Mouse (Mus musculus): ENCODE measurements around the gene Mettl24. TPM values are rescaled to one million over a fixed set of nuclear protein-coding genes. Genes with fewer than 3 reads are reported as not detected.
"Not testable (repeated sequence)": the region's sequence is repeated elsewhere in the genome, so short reads cannot be mapped to it uniquely, and the experiment has no call there.

Gene Mettl24
- polyA plus RNA-seq, 1 experiment = not detected

DNA sequence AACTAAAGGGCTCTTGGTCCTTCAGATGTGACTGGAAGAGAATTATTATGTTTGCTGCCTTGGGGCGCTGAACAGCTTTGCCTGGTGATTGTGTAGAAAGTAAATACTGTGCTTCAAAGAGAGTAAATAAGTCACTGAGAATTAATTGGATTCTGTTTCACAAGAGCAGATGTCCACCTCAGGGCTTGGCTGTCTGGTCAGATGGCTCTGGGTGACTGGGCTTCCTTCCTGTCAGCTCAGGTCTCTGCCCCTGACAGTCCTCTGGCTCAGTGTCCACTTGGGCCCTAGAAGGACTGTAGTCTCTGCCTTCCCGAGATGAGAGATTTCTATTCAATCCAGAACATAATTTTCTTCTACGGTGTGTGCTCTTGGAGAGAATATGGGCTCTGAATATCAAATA lies 70.0 kb downstream of the Mettl24 start:
- Histone ChIP-seq H3K4me1 (ENCODE audit: control insufficient read depth, insufficient read depth, low read length) (no peaks in the 10 kb centered on the region), H3K27ac (ENCODE audit: control insufficient read depth, insufficient read depth, low read depth, low read length, poor library complexity) (no peak overlapping the region), H3K4me3 (replicated peaks; ENCODE audit: control insufficient read depth, low read depth, low read length) (no peak overlapping the region)
- TF ChIP-seq CTCF (IDR thresholded peaks at IDR 0.05; ENCODE audit: control insufficient read depth, insufficient read depth, low read length) = no peak
- no peak for TF ChIP-seq POLR2A (IDR thresholded peaks at IDR 0.05; ENCODE audit: borderline replicate concordance, control insufficient read depth, low read depth, low read length)
- WGBS = 79% methylated on average over 3 of the region's 3 CpGs

- H3K4me1 ChIP-seq (ENCODE audit: control insufficient read depth, insufficient read depth, low read length) = no peaks in the 10 kb centered on the region
- 75% methylated on average over 11 of the region's 11 CpGs for WGBS
- no peak overlapping the region for H3K4me3 ChIP-seq (replicated peaks; ENCODE audit: control insufficient read depth, low read depth, low read length)
- TF ChIP-seq CTCF (IDR thresholded peaks at IDR 0.05; ENCODE audit: control insufficient read depth, insufficient read depth, low read length) = no peak
- TF ChIP-seq POLR2A (IDR thresholded peaks at IDR 0.05; ENCODE audit: borderline replicate concordance, control insufficient read depth, low read depth, low read length) = no peak
- H3K27ac ChIP-seq (ENCODE audit: control insufficient read depth, insufficient read depth, low read depth, low read length, poor library complexity) = no peak overlapping the region
Measured at GRCm38 (mm10) chr10:40758171-40759010, 75.3 kb downstream of the Mettl24 start.

DNA sequence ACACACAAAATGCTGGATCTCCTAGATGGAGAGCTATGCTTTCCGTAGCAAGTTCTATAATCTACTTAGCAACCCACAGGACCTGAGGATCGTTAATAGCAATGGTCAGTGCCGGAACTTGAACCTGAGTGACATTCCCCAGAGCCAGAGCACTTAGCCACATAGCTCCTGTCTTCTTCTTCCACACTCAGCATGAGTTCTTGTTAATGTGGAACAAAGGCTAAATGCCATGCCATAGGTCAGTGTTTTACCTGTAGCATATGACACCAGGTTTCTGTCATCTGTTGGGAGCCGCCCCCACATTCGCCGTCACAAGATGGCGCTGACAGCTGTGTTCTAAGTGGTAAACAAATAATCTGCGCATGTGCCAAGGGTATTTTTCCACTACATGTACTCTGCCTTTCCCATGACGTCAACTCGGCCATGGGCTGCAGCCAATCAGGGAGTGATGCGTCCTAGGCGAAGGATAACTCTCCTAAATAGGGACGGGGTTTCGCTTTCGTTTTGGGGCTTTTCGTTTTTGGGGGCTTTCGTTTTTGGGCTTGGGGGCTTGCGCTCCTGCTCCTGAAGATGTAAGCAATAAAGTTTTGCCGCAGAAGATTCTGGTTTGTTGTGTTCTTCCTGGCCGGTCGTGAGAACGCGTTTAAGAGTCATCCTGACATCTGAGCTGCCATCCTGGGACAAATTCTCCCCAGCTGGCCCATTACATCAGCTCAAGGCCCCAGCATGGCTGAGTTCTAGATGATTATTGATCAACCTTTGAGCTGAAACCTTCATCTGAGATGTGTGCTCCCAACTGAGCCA lies 76.5 kb downstream of the Mettl24 start:
- not testable (repeated sequence) for H3K4me3 ChIP-seq (replicated peaks; ENCODE audit: control insufficient read depth, low read depth, low read length); H3K27ac ChIP-seq (ENCODE audit: control insufficient read depth, insufficient read depth, low read depth, low read length, poor library complexity); H3K4me1 ChIP-seq (ENCODE audit: control insufficient read depth, insufficient read depth, low read length)
- WGBS = 86% methylated on average over 23 of the region's 23 CpGs

DNA sequence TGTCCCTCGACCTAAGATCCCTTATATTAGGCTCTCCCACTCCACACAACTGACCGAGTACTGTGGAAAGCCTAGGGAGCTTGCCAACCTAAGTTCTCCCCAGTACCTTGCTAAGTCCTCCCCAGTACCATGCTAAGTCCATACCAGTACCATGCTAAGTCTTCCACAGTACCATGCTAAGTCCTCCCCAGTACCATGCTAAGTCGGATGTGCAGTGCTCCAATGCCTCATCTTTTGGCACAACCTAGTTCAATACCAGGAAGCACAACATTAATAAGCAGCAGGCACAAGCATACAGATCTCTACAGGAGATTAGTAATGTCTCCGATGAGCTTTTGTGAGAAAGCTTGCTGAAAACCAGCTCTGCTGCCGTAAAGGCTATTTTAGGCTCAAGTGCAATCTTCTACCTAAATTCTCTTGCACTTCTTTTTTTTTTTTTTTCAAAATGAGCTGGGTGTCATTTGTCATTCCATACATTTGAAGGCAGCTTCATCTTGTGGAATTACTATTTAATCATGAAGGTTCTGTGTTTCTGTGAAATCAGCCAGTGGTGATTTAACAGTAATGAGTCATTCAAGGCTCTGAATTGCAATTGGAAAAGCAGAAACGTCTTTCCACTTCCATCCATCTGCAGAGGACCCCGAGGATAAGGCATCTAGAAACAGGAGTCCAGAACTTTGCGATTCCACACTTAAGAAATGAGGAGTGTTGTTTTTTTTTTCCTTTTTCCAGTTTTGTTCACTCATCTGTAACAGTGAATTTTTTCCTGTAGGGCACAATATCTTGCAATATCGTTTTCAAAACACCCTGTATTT lies 77.3 kb downstream of the Mettl24 start:
- no peak overlapping the region for H3K4me3 ChIP-seq (replicated peaks; ENCODE audit: control insufficient read depth, low read depth, low read length)
- TF ChIP-seq CTCF (IDR thresholded peaks at IDR 0.05; ENCODE audit: control insufficient read depth, insufficient read depth, low read length) (no peak), POLR2A (IDR thresholded peaks at IDR 0.05; ENCODE audit: borderline replicate concordance, control insufficient read depth, low read depth, low read length) (no peak)
- no peaks in the 10 kb centered on the region for H3K4me1 ChIP-seq (ENCODE audit: control insufficient read depth, insufficient read depth, low read length)
- no peak overlapping the region for H3K27ac ChIP-seq (ENCODE audit: control insufficient read depth, insufficient read depth, low read depth, low read length, poor library complexity)
- WGBS = 72% methylated on average over 9 of the region's 9 CpGs

DNA sequence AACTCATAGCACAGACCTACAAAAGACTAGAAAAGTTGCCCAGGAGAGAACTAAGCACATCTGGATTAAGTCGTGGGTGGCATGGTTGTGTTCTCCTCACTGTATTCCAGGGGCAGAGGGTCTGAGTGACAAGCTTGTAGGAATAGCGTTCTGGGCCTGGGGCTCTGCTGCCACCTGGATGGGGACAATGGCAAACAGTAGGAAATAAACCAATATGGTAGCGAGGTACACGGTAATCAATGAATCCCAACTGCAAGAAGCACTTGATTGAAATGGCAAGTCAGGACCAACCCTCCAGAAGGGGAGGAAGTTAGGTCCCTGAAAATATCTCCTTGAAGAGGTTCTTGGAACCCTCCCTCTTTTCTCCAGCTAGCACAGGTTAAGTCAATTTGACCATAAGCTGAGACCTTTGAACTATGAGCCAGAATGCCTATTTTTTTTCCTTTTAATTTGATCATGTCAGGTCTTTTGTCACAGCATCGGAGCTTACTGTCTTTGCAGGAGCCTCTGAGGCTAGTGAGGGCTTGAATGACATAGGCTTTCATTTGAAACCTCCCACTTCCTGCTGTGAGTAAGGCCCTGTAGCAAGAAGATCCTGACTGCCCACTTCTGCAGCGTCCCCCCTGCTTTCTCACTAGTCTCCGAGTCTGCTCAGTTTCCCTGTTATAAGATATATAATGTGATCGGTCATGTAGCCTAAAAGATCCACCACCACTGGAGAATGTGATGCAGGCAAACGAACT lies 78.1 kb downstream of the Mettl24 start:
- Histone ChIP-seq H3K4me3 (replicated peaks; ENCODE audit: control insufficient read depth, low read depth, low read length) (no peak overlapping the region), H3K27ac (ENCODE audit: control insufficient read depth, insufficient read depth, low read depth, low read length, poor library complexity) (no peak overlapping the region), H3K4me1 (ENCODE audit: control insufficient read depth, insufficient read depth, low read length) (no peaks in the 10 kb centered on the region)
- TF ChIP-seq CTCF (IDR thresholded peaks at IDR 0.05; ENCODE audit: control insufficient read depth, insufficient read depth, low read length) = no peak
- TF ChIP-seq POLR2A (IDR thresholded peaks at IDR 0.05; ENCODE audit: borderline replicate concordance, control insufficient read depth, low read depth, low read length) = no peak
- WGBS = 64% methylated on average over 9 of the region's 9 CpGs

GRCm38 (mm10) chr10:40762624-40763023 lies 79.5 kb downstream of the Mettl24 start:
- no peak overlapping the region for H3K4me3 ChIP-seq (replicated peaks; ENCODE audit: control insufficient read depth, low read depth, low read length)
- no peak overlapping the region for H3K27ac ChIP-seq (ENCODE audit: control insufficient read depth, insufficient read depth, low read depth, low read length, poor library complexity)
- H3K4me1 ChIP-seq (ENCODE audit: control insufficient read depth, insufficient read depth, low read length) = no peaks in the 10 kb centered on the region
- TF ChIP-seq POLR2A (IDR thresholded peaks at IDR 0.05; ENCODE audit: borderline replicate concordance, control insufficient read depth, low read depth, low read length) (no peak), CTCF (IDR thresholded peaks at IDR 0.05; ENCODE audit: control insufficient read depth, insufficient read depth, low read length) (no peak)
- WGBS = 70% methylated on average over 6 of the region's 6 CpGs

GRCm38 (mm10) chr10:40763084-40763720 lies 80.1 kb downstream of the Mettl24 start:
- no peak for TF ChIP-seq CTCF (IDR thresholded peaks at IDR 0.05; ENCODE audit: control insufficient read depth, insufficient read depth, low read length)
- TF ChIP-seq POLR2A (IDR thresholded peaks at IDR 0.05; ENCODE audit: borderline replicate concordance, control insufficient read depth, low read depth, low read length) = no peak
- H3K27ac ChIP-seq (ENCODE audit: control insufficient read depth, insufficient read depth, low read depth, low read length, poor library complexity) = no peak overlapping the region
- H3K4me1 ChIP-seq (ENCODE audit: control insufficient read depth, insufficient read depth, low read length) = no peaks in the 10 kb centered on the region
- 73% methylated on average over 5 of the region's 5 CpGs for WGBS
- no peak overlapping the region for H3K4me3 ChIP-seq (replicated peaks; ENCODE audit: control insufficient read depth, low read depth, low read length)
